Mouse (Mus musculus) heart, postnatal 0 days (tissue): ENCODE data around the gene Kcnq1. TPM values are rescaled to one million over a fixed set of nuclear protein-coding genes. Genes with fewer than 3 reads are reported as not detected.

Source experiments
- ATAC-seq: fragments of 200-750 bp; cut with Nextera tagmentation; 2 replicates; pipeline ENCODE4 v1.8.0; 2017; ENCODE audit warnings: low read depth, moderate number of reproducible peaks, moderate library complexity; ENCODE audit not compliant: insufficient read depth
- DNase-seq: peaks from one replicate; pipeline ENCODE4 v3.0.0-alpha.2; 2016; ENCODE audit warnings: low spot score
- H3K27ac ChIP-seq: fragments of 300-500 bp; sonication (generic); 2 replicates; pipeline ENCODE4 v1.5.1; 2014; ENCODE audit warnings: low read depth, mild to moderate bottlenecking
- H3K27me3 ChIP-seq: fragments of 300-500 bp; sonication (generic); 2 replicates; pipeline ENCODE4 v1.6.1; 2014; ENCODE audit warnings: low read length, mixed read lengths; ENCODE audit not compliant: control insufficient read depth, insufficient read depth
- H3K36me3 ChIP-seq: fragments of 300-500 bp; sonication (generic); replicated peaks from 2 replicates; pipeline ENCODE4 v1.6.1; 2014; ENCODE audit warnings: low read length, mixed read lengths; ENCODE audit not compliant: control insufficient read depth, insufficient read depth
- H3K4me1 ChIP-seq: fragments of 300-500 bp; sonication (generic); 2 replicates; pipeline ENCODE4 v1.6.1; 2014; ENCODE audit warnings: antibody characterized with exemption; ENCODE audit not compliant: control insufficient read depth, insufficient read depth
- H3K4me2 ChIP-seq: fragments of 300-500 bp; sonication (generic); 2 replicates; pipeline ENCODE4 v1.6.1; 2014; ENCODE audit warnings: low read depth, mild to moderate bottlenecking, low read length, moderate library complexity
- H3K4me3 ChIP-seq: fragments of 300-500 bp; sonication (generic); 2 replicates; pipeline ENCODE4 v1.5.1; 2014; ENCODE audit warnings: low read depth, low read length
- H3K9ac ChIP-seq: fragments of 300-500 bp; sonication (generic); replicated peaks from 2 replicates; pipeline ENCODE4 v1.6.1; 2014; ENCODE audit warnings: low read depth, low read length, mixed read lengths
- H3K9me3 ChIP-seq: fragments of 300-500 bp; sonication (generic); replicated peaks from 2 replicates; pipeline ENCODE4 v1.6.1; 2016; ENCODE audit warnings: low read length; ENCODE audit not compliant: control insufficient read depth
- CTCF ChIP-seq: IDR thresholded peaks from 2 replicates; pipeline ENCODE4 v1.5.1; 2016; ENCODE audit warnings: antibody characterized with exemption, control low read depth, low read depth
- EP300 ChIP-seq: IDR thresholded peaks from 2 replicates; pipeline ENCODE4 v1.6.1; 2016; ENCODE audit warnings: antibody characterized with exemption, low read depth
- WGBS: fragments of 180-500 bp; shearing (Covaris S2); extraction: QIAGEN DNeasy Blood & Tissue Kit; methylation state at CpG from one replicate; pipeline ENCODE4 v1.1.7; 2014; 5-methylcytosine and 5-hydroxymethylcytosine counted together
- polyA plus RNA-seq: library from polyadenylated mRNA; unstranded; fragments of >200 nt; fragmentation: Nextera tagmentation; extraction: Ambion mirVana; gene quantifications from 2 replicates; pipeline ENCODE4 v1.2.1, GENCODE M21; 2015
- total RNA-seq: library from RNA; depleted of rRNA; stranded (reverse); fragments of >200 nt; gene quantifications from 2 replicates; pipeline ENCODE4 v1.2.3, GENCODE M21; 2014; ENCODE audit warnings: low replicate concordance

The Kcnq1 gene
- total and polyA plus RNA-seq, 2 experiments from 2014 or later, result 37.2 to 75.9 TPM

DNA sequence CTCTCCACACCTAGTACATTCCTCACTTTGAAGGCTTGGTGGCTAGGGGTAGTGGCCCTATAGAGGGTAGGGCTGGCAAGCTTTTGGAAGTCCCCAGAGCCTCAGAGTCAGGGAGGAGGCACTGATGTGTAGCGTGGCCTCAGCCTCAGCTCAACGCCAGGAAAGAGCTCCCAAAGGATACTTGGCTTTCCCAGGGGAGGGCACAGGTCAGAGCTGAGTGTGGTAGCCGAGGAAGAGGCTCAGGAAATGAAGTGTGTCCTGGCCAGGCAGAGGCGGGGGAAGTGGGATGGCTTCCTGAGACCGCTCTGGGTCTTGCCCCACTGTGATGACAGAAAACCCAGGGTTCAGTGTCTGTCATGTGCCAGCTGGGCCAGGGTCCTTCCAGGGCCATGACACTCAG, 30.4 kb downstream of the Kcnq1 start:
- Histone ChIP-seq H3K4me1 (peaks cover 46% of the 10 kb centered on the region), H3K9me3 (no peaks in the 10 kb centered on the region), H3K27me3 (no peaks in the 10 kb centered on the region), H3K4me3 (no peak overlapping the region), H3K36me3 (no peaks in the 10 kb centered on the region), H3K27ac (peak overlapping the region; percentile 54), H3K4me2 (no peak overlapping the region), H3K9ac (no peak overlapping the region)
- no peak for TF ChIP-seq EP300
- TF ChIP-seq CTCF, result no peak
- DNase-seq (no peak), ATAC-seq (no peak)
- WGBS, result 50% methylated on average over 5 of the region's 5 CpGs

- peaks cover 57% of the 10 kb centered on the region for H3K4me1 ChIP-seq
Measured at GRCm38 (mm10) chr7:143138789-143139188, 32.6 kb downstream of the Kcnq1 start.

GRCm38 (mm10) chr7:143139932-143140331, 33.8 kb downstream of the Kcnq1 start:
- Histone ChIP-seq H3K4me1 (peaks cover 57% of the 10 kb centered on the region), H3K4me2 (peak overlapping the region; percentile 6; the same call in 1 of the 2 replicates), H3K27ac (peak overlapping the region; percentile 92), H3K27me3 (no peaks in the 10 kb centered on the region), H3K9ac (no peak overlapping the region; the same call in 1 of the 2 replicates), H3K9me3 (no peaks in the 10 kb centered on the region), H3K36me3 (no peaks in the 10 kb centered on the region), H3K4me3 (no peak overlapping the region)
- ATAC-seq (peak; percentile 88), DNase-seq (peak; percentile 88)
- 27% methylated on average over 4 of the region's 4 CpGs for WGBS
- TF ChIP-seq CTCF, result no peak; the same call in 1 of the 2 replicates
- 0 out of 2 replicates have a peak, but pooled peaks have one; percentile 19 for TF ChIP-seq EP300

More at GRCm38 (mm10) chr7:143138789-143139188, 32.6 kb downstream of the Kcnq1 start:
- Histone ChIP-seq H3K36me3 (no peaks in the 10 kb centered on the region), H3K9ac (no peak overlapping the region), H3K27me3 (no peaks in the 10 kb centered on the region), H3K9me3 (no peaks in the 10 kb centered on the region), H3K4me3 (no peak overlapping the region), H3K27ac (peak overlapping the region; percentile 92), H3K4me2 (no peak overlapping the region)
- ATAC-seq (no peak), DNase-seq (peak; percentile 70)
- 33% methylated on average over 1 of the region's 1 CpGs for WGBS
- TF ChIP-seq CTCF, result peak; percentile 76
- no peak for TF ChIP-seq EP300

DNA sequence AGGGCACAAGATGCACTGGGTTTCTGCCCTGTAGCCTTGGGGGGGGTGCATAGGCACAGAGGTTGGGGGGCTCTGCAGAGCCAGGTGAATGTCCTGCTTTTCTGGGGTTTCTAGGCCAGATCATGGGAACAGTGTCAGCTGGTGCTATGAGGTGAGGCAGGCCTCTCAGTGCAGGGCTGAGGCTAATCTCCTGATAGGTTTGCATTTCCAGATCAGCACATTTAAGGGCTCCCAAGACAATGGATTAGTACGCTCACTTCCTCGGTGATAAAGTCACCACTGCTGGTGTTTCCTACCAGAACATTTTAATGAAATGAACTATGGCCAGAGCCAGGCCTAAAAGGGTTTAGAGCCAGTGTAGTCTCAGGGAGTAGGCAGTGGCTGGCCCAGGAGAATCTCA, 36.5 kb downstream of the Kcnq1 start:
- TF ChIP-seq CTCF, result no peak
- TF ChIP-seq EP300, result no peak
- DNase-seq (no peak), ATAC-seq (no peak)
- no peak overlapping the region for H3K9ac ChIP-seq
- H3K4me3 ChIP-seq, result no peak overlapping the region
- no peak overlapping the region for H3K4me2 ChIP-seq
- no peaks in the 10 kb centered on the region for H3K27me3 ChIP-seq
- 71% methylated on average over 2 of the region's 2 CpGs for WGBS
- H3K27ac ChIP-seq, result peak overlapping the region; percentile 32
- peaks cover 57% of the 10 kb centered on the region for H3K4me1 ChIP-seq
- H3K9me3 ChIP-seq, result no peaks in the 10 kb centered on the region
- no peaks in the 10 kb centered on the region for H3K36me3 ChIP-seq

GRCm38 (mm10) chr7:143147015-143147414, 40.9 kb downstream of the Kcnq1 start:
- Histone ChIP-seq H3K4me3 (no peak overlapping the region), H3K9me3 (no peaks in the 10 kb centered on the region), H3K36me3 (no peaks in the 10 kb centered on the region), H3K27ac (no peak overlapping the region), H3K27me3 (no peaks in the 10 kb centered on the region), H3K4me1 (peaks cover 30% of the 10 kb centered on the region), H3K9ac (no peak overlapping the region), H3K4me2 (no peak overlapping the region)
- TF ChIP-seq CTCF, result no peak
- TF ChIP-seq EP300, result no peak
- WGBS, result 63% methylated on average over 5 of the region's 5 CpGs
- DNase-seq (no peak), ATAC-seq (no peak)

DNA sequence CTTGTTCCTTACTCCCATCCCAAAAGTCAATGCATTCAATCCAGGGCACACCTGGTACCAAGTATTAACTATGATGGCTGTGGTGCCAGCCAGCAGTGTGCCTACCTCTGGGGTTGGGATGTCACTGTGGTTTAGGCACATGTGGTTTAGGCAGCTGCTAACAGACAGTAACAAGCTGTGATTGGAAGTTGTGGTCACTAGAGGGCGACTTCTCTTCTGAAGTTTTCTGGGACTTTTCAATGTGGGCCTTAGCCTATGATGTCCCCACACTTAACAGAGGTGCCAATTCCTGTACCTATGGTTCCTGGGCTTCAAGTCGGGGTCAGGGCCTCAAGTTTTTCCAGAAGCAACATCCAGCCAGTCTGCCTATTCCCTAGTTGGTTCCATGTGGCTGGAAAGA, 45.0 kb downstream of the Kcnq1 start:
- H3K4me1 ChIP-seq, result peaks cover 24% of the 10 kb centered on the region
- no peak overlapping the region for H3K9ac ChIP-seq
- WGBS, result 7% methylated on average over 2 of the region's 2 CpGs
- DNase-seq, result no peak
- H3K4me2 ChIP-seq, result no peak overlapping the region
- no peaks in the 10 kb centered on the region for H3K9me3 ChIP-seq
- ATAC-seq, result no peak
- H3K4me3 ChIP-seq, result no peak overlapping the region
- no peaks in the 10 kb centered on the region for H3K27me3 ChIP-seq
- no peak overlapping the region for H3K27ac ChIP-seq
- H3K36me3 ChIP-seq, result no peaks in the 10 kb centered on the region
- TF ChIP-seq CTCF (peak; percentile 63), EP300 (no peak)
